Mouse (Mus musculus): ENCODE data around the gene Alpk1.

DNA sequence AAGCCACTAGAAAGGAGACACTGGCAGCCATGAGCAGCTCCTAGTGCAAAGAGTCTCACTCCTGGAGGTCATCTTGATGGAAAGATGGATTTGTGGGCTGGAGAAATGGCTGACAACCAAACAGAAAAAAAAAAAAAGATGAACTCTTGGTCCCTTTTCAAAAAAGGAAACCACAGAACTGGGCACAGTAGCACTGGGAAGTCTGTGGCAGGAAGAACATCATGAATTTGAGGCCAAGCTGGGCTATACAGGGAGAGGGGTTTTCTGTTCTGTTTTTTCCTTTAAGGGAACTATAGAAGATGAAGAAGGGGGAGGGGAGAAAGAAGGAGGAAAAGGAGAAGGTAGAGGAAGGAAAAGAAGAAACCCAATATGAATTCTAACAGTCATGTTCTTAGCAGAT is 6.7 kb upstream of the Alpk1 start:
- TF ChIP-seq CTCF (IDR thresholded peaks at IDR 0.05; ENCODE audit: low read depth) = no peak
- TF ChIP-seq EP300 (IDR thresholded peaks at IDR 0.05; ENCODE audit: low read depth) = no peak

All from liver, embryonic 14.5 days (tissue).